Mouse (Mus musculus) cortical plate, adult 2 months (tissue): ENCODE results near the gene Tmco1.

Experiments
- CTCF ChIP-seq: fragments of 200-500 bp; IDR thresholded peaks from 2 replicates; pipeline ENCODE4 v1.5.1; 2011; ENCODE audit warnings: mild to moderate bottlenecking, control low read depth, low read length; ENCODE audit not compliant: insufficient read depth; ENCODE audit errors: extremely low read depth
- POLR2A ChIP-seq: fragments of 200-500 bp; IDR thresholded peaks from 2 replicates; pipeline ENCODE4 v1.6.1; 2011; ENCODE audit warnings: mild to moderate bottlenecking, low read length, control low read depth; ENCODE audit not compliant: insufficient read depth; ENCODE audit errors: extremely low read depth

- TF ChIP-seq CTCF (no peak), POLR2A (no peak)
Observed at GRCm38 (mm10) chr1:167381050-167382015, 73.2 kb downstream of the Tmco1 start.
